Mouse (Mus musculus): ENCODE data around the gene Isyna1. TPM values are rescaled to one million over a fixed set of nuclear protein-coding genes. Genes with fewer than 3 reads are reported as not detected.
A peak's percentile ranks its signal among the peaks of the same experiment; 100 is the strongest.

The Isyna1 gene
- total and polyA plus RNA-seq, 3 experiments, result 84.1 to 189 TPM; not detected in 1

DNA sequence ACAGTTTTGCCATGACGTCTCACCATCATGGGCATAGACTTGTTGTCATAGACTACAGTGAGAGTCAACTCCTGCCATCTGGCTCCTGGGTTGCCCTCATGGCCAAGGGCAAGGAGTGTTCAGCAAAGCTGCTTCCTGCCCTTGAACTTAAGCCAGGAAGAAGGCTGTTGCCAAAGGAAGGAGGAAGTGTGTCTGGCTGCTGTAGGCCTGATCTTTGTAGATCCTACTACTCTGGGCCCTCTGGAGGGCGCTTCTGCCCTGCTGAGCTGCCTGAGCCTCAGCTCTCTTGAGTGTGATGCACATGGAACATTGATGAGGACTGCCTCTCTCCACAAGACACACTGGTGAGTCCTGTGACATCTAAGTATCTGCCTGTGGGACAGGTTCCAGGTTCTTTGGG lies 34.1 kb upstream of the Isyna1 start:
- DNase-seq (ENCODE audit: low read depth, low spot score), result peak; percentile 82
- Histone ChIP-seq H3K36me3 (ENCODE audit: control insufficient read depth in 1 of 2, insufficient read depth in 2 of 2, low read length in 2 of 2) (peaks cover 0 to 26% of the 10 kb centered on the region in 2 experiments; a peak in 3 of 4 replicates), H3K9me3 (replicated peaks; ENCODE audit: insufficient read depth, low read length) (no peaks in the 10 kb centered on the region), H3K9ac (ENCODE audit: control insufficient read depth, low read depth, low read length, poor library complexity, severe bottlenecking) (no peak overlapping the region), H3K79me2 (ENCODE audit: control insufficient read depth, insufficient read depth, low read length, poor library complexity) (peaks cover 10% of the 10 kb centered on the region; the same call in 1 of the 2 replicates), H3K4me1 (ENCODE audit: control insufficient read depth in 1 of 2, insufficient read depth in 2 of 2, low read length in 2 of 2) (peaks cover 30 to 55% of the 10 kb centered on the region in 2 experiments), H3K27me3 (ENCODE audit: control insufficient read depth in 1 of 2, insufficient read depth in 2 of 2, low read length in 2 of 2) (no peaks in the 10 kb centered on the region), H3K27ac (ENCODE audit: control insufficient read depth, low read depth, low read length) (no peak overlapping the region), H3K4me3 (ENCODE audit: control insufficient read depth in 1 of 2, insufficient read depth in 1 of 2, low read depth in 2 of 2, low read length in 2 of 2) (no peak overlapping the region)
- no peak for TF ChIP-seq ZKSCAN1 (IDR thresholded peaks at IDR 0.05; ENCODE audit: low read depth, low read length)
- no peak for TF ChIP-seq MYB (IDR thresholded peaks at IDR 0.05; ENCODE audit: low read depth, low read length)
- TF ChIP-seq NRF1 (IDR thresholded peaks at IDR 0.05; ENCODE audit: insufficient read depth, low read depth, low read length, poor library complexity, severe bottlenecking), result 0 out of 2 replicates have a peak, but pooled peaks have one; percentile 12
- TF ChIP-seq CTCF (IDR thresholded peaks at IDR 0.05 in 2 of 3, conservative IDR thresholded peaks at IDR 0.05 in 1 of 3; ENCODE audit: control insufficient read depth in 1 of 3, insufficient read depth in 1 of 3, low read depth in 2 of 3, low read length in 3 of 3, poor library complexity in 1 of 3, severe bottlenecking in 1 of 3), result peak; percentile 27 to 76 (median 63)
- TF ChIP-seq GATA1 (IDR thresholded peaks at IDR 0.05; ENCODE audit: low read depth, low read length), result no peak
- no peak for TF ChIP-seq MYC (IDR thresholded peaks at IDR 0.05; ENCODE audit: low read depth, low read length)
- no peak for TF ChIP-seq KAT2A (conservative IDR thresholded peaks at IDR 0.05; ENCODE audit: low read depth, low read length)
- peak; percentile 24; the same call in 1 of the 2 replicates for TF ChIP-seq HCFC1 (IDR thresholded peaks at IDR 0.05; ENCODE audit: low read depth, low read length)
- TF ChIP-seq CHD1 (IDR thresholded peaks at IDR 0.05; ENCODE audit: low read depth, low read length), result no peak
- TF ChIP-seq TCF12 (IDR thresholded peaks at IDR 0.05; ENCODE audit: low read depth, low read length), result no peak
- TF ChIP-seq ETS1 (IDR thresholded peaks at IDR 0.05; ENCODE audit: low read depth, low read length), result no peak
- no peak for TF ChIP-seq E2F4 (IDR thresholded peaks at IDR 0.05; ENCODE audit: borderline replicate concordance, low read depth, low read length)
- TF ChIP-seq MAFK (IDR thresholded peaks at IDR 0.05; ENCODE audit: borderline replicate concordance, low read depth, low read length), result no peak
- no peak for TF ChIP-seq JUND (IDR thresholded peaks at IDR 0.05; ENCODE audit: low read depth, low read length)
- no peak for TF ChIP-seq RCOR1 (IDR thresholded peaks at IDR 0.05; ENCODE audit: low read depth, low read length)
- TF ChIP-seq ZMIZ1 (IDR thresholded peaks at IDR 0.05; ENCODE audit: low read depth, low read length), result no peak
- 0 out of 2 replicates have a peak, but pooled peaks have one; percentile 21 for TF ChIP-seq ZC3H11A (IDR thresholded peaks at IDR 0.05; ENCODE audit: low read depth, low read length)
- TF ChIP-seq MAX (IDR thresholded peaks at IDR 0.05; ENCODE audit: low read length), result no peak
- no peak for TF ChIP-seq POLR2AphosphoS2 (IDR thresholded peaks at IDR 0.05; ENCODE audit: low read length)
- no peak for TF ChIP-seq CHD2 (IDR thresholded peaks at IDR 0.05; ENCODE audit: low read length)
- TF ChIP-seq SMC3 (IDR thresholded peaks at IDR 0.05; ENCODE audit: low read depth, low read length), result peak; percentile 58
- TF ChIP-seq ELF1 (IDR thresholded peaks at IDR 0.05; ENCODE audit: low read depth, low read length), result peak; percentile 61; the same call in 1 of the 2 replicates
- no peak for TF ChIP-seq POLR2A (IDR thresholded peaks at IDR 0.05; ENCODE audit: control insufficient read depth in 1 of 2, insufficient read depth in 1 of 2, low read depth in 1 of 2, low read length in 2 of 2, poor library complexity in 1 of 2)
- no peak for TF ChIP-seq BHLHE40 (IDR thresholded peaks at IDR 0.05; ENCODE audit: borderline replicate concordance, low read depth, low read length)
- TF ChIP-seq GABPA (IDR thresholded peaks at IDR 0.05; ENCODE audit: low read depth, low read length), result no peak
- no peak for TF ChIP-seq MAZ (IDR thresholded peaks at IDR 0.05; ENCODE audit: low read depth, low read length)
- TF ChIP-seq TBP (IDR thresholded peaks at IDR 0.05; ENCODE audit: low read depth, low read length), result no peak
- no peak for TF ChIP-seq TAL1 (IDR thresholded peaks at IDR 0.05; ENCODE audit: low read length)
- TF ChIP-seq USF2 (IDR thresholded peaks at IDR 0.05; ENCODE audit: borderline replicate concordance in 1 of 2, insufficient read depth in 1 of 2, low read depth in 1 of 2, low read length in 2 of 2), result no peak
- TF ChIP-seq UBTF (IDR thresholded peaks at IDR 0.05; ENCODE audit: borderline replicate concordance, insufficient read depth, low read depth, low read length), result no peak
- peak; percentile 55; the same call in 1 of the 2 replicates for TF ChIP-seq MXI1 (IDR thresholded peaks at IDR 0.05; ENCODE audit: low read depth, low read length)
- no peak for TF ChIP-seq POLR2AphosphoS5 (IDR thresholded peaks at IDR 0.05; ENCODE audit: borderline replicate concordance, low read depth, low read length)
- TF ChIP-seq EP300 (IDR thresholded peaks at IDR 0.05; ENCODE audit: low read depth in 1 of 2, low read length in 2 of 2), result no peak
- peak; percentile 52; the same call in 1 of the 2 replicates for TF ChIP-seq SIN3A (IDR thresholded peaks at IDR 0.05; ENCODE audit: low read length)
- peak; percentile 62 for TF ChIP-seq RAD21 (IDR thresholded peaks at IDR 0.05; ENCODE audit: low read depth, low read length)
- no peak for TF ChIP-seq MEF2A (IDR thresholded peaks at IDR 0.05; ENCODE audit: extremely low read depth, insufficient replicate concordance, low read depth, low read length, poor library complexity, severe bottlenecking)

Data from MEL (cell line).